Mouse (Mus musculus): ENCODE measurements at regions not wholly inside any gene's neighbourhood (a gene's known extent, or its start where the extent isn't known, plus 50 kb on each side); places are given as distances from the start of the nearest gene placed in this dataset.

- TF ChIP-seq CTCF (IDR thresholded peaks at IDR 0.05; ENCODE audit: insufficient read depth, low read depth, low read length), result no peak
- TF ChIP-seq POLR2A (IDR thresholded peaks at IDR 0.05; ENCODE audit: insufficient read depth, low read depth, low read length), result no peak
Observed at GRCm38 (mm10) chr1:76911472-76911871, 603.4 kb downstream of the Epha4 start.

Measured in olfactory bulb, adult 2 months (tissue).